Mouse (Mus musculus) splenic B cell, adult 2 months (primary cell): ENCODE measurements around the gene Synpo2l.

Experiments used
- DNase-seq: peaks from one replicate; pipeline ENCODE4 v3.0.0-alpha.2; 2011; ENCODE audit warnings: low read depth, low spot score
- H3K27me3 ChIP-seq: 2 replicates; pipeline ENCODE4 v1.6.1; 2012; ENCODE audit warnings: mild to moderate bottlenecking, low read length, moderate library complexity, mixed read lengths; ENCODE audit not compliant: control insufficient read depth, poor library complexity, insufficient read depth, severe bottlenecking
- H3K36me3 ChIP-seq: 2 replicates; pipeline ENCODE4 v1.6.1; 2012; ENCODE audit warnings: mild to moderate bottlenecking, low read length, moderate library complexity, mixed read lengths; ENCODE audit not compliant: control insufficient read depth, poor library complexity, insufficient read depth, severe bottlenecking

Synpo2l gene

GRCm38 (mm10) chr14:20612820-20613219 is 55.3 kb downstream of the Synpo2l start:
- Histone ChIP-seq H3K27me3 (no peaks in the 10 kb centered on the region), H3K36me3 (no peaks in the 10 kb centered on the region)
- DNase-seq: no peak

GRCm38 (mm10) chr14:20610146-20610545 is 58.0 kb downstream of the Synpo2l start:
- H3K36me3 ChIP-seq: no peaks in the 10 kb centered on the region
- DNase-seq: no peak
- no peaks in the 10 kb centered on the region for H3K27me3 ChIP-seq

- Histone ChIP-seq H3K27me3 (no peaks in the 10 kb centered on the region), H3K36me3 (no peaks in the 10 kb centered on the region)
- DNase-seq: no peak
These were observed 58.6 kb downstream of the Synpo2l start for GRCm38 (mm10) chr14:20609519-20609918.
